Mouse (Mus musculus) cerebellum, adult 8-10 months (tissue): ENCODE data around the gene Olfr536.
"Not testable (repeated sequence)": the region's sequence is repeated elsewhere in the genome, so short reads cannot be mapped to it uniquely, and the experiment has no call there.

ENCODE experiments used
- DNase-seq: peaks from one replicate; pipeline ENCODE4 v3.0.0; 2022

Gene Olfr536

DNA sequence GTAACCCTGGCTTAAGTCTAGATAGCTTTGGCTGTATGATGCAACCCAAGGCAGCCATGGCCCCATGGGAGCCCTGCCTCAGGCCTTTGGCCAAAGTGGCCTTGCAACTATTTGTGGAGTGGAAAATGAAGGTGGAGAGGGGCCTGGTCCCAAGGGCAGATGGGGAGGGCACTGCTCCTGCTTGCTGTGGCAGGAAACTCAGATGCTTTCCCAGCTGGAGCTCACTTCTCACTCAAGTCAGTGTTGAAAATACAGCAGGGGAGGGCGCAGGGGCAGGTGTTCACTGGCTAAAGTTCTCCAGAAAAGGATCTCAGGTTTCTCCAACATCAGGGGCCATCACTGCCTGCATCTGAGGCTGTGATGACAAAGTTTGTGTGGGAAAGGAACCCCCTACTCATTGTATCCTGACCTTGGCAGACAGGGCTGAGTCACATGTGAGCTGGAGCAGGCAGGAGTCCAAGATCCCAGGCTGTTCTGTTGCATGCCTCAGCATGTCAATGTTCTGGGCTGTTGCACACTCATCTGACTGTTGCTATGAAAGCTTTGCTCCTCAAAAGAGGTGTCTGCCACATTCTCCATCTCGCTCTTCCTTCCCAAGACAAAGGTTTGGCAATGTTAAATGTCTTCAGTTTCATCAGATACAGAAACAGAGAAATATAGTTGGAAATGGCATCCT is at the start of gene Olfr536:
Olfr536 (minus strand) TSS at position 51 of the 676 bp plus-strand sequence.
- not testable (repeated sequence) for DNase-seq

DNA sequence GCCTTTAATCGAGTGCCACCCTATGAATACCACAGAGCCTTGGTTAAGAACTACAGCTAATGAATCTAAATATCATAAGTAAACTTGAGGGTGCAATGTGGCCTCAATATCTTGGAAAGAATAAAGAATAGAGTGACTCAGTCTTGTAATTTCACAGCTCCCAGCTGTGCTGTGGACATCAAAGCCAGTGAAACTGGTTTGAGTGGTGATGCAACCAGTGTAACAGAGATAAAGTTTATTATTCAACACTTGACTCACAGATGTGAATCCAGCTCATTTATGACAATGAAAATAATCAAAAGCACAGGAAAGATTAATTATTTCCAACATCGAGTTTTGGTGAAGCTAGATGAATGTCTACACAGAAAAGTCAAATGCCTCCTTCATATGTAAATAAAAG is 32.5 kb upstream of the Olfr536 start:
- no peak for DNase-seq

DNA sequence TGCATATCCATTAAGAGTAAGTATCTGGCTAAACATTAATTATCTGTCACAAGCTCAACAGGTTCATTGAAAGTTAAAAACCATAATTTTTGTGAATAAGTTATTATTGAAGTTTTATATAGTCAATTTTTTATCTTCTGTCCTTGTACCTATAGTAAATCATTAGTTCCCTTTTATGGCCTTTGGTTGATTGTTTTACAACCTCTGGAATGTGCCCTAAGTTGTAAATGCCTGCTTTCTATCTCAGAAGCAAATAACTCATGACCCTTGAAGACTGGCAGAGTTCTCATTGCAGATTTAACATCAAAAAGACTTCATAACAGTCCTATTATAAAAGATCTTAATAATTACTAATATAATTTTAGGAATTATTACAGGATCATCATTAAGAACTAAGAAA is 12.5 kb downstream of the Olfr536 start:
- DNase-seq = no peak

DNA sequence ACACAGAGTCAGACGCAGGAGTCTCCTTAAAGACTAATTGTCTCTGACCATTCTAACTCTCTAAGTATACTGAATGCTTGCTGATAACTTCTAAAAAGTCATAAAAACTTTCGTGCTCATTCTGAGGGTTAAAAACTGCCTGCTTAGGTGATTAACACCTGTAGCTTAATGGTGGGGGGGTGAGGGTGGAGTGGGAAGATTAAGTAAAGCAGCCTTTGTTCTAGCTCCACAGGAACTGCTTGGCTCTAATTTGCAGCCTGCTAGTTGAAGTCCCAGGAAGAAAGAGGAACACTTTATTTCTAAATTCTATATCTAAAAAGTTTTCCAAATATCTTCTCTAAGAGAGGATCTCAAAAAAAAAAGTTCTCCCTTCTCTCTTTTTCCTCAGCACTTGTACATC is 13.0 kb downstream of the Olfr536 start:
- DNase-seq = no peak

GRCm38 (mm10) chr7:140488981-140489380 is 18.2 kb downstream of the Olfr536 start:
- DNase-seq = no peak

DNA sequence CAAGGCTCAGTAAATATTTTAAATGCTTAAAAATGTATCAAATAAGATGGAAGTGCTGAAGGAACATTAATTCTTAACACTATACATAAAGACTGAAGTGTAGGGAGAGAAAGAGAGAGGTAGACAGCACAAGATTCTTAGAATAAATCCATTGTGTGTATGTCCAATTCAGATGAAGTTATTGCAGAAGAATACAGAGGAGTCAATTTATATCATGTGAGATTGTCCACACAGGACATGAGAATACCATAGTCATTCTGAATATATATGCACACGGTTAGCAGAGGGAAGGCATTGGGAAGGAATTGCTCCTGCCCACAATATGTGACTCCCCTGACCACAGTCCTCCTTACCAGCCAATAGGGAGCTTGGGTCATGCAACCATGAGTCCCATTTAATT is 23.3 kb downstream of the Olfr536 start, which contains the start of gene Olfr535:
Olfr535 (plus strand) TSS at position 301 of the 400 bp plus-strand sequence.
- no peak for DNase-seq

- no peak for DNase-seq
Observed at GRCm38 (mm10) chr7:140478733-140479132, 28.5 kb downstream of the Olfr536 start.

DNA sequence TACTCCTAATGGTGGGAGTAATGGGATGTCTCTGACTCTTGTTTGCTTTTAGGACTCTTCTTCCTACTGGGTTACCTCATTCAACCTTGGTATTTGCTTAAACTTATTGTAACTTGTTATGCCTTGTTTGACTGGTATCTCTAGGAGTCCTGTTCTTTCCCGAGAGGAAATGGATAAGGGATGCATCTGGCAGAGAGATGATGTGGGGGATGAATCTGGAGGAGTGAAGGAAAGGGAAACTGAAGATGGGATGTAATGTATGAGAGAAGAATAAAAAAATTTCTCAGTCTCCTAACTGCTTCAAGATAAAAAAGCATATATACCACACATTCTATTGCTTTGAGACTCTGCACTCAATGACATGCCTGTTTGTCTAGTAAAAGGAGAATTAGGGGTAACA is 29.3 kb downstream of the Olfr536 start:
- DNase-seq = no peak

DNA sequence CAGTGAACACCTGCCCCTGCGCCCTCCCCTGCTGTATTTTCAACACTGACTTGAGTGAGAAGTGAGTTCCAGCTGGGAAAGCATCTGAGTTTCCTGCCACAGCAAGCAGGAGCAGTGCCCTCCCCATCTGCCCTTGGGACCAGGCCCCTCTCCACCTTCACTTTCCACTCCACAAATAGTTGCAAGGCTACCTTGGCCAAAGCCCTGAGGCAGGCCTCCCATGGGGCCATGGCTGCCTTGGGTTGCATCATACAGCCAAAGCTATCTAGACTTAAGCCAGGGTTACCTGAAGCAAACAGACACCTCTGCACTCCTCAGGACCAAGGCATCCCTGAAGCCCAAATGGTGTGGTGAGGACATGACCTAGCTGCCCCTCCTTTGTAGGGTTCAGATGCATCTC is 44.1 kb downstream of the Olfr536 start, which contains the start of gene Olfr533:
Olfr533 (plus strand) TSS at position 301 of the 400 bp plus-strand sequence.
- DNase-seq = not testable (repeated sequence)
